Mouse (Mus musculus) ES-E14 (cell line): ENCODE data around the gene Pla2r1. TPM values are rescaled to one million over a fixed set of nuclear protein-coding genes. Genes with fewer than 3 reads are reported as not detected.
A peak's percentile ranks its signal among the peaks of the same experiment; 100 is the strongest.

Experiments used
- DNase-seq: peaks from one replicate; pipeline ENCODE4 v3.0.0-alpha.2; 2013; ENCODE audit warnings: low read depth, low spot score
- H3K27ac ChIP-seq: 2 replicates; pipeline ENCODE4 v1.5.1; 2012; ENCODE audit warnings: low read depth, mild to moderate bottlenecking, low read length, moderate library complexity, mixed read lengths; ENCODE audit not compliant: poor library complexity, insufficient read depth, severe bottlenecking
- H3K36me3 ChIP-seq: 2 replicates; pipeline ENCODE4 v1.6.1; 2012; ENCODE audit warnings: mild to moderate bottlenecking, low read length, moderate library complexity, mixed read lengths; ENCODE audit not compliant: control insufficient read depth, poor library complexity, insufficient read depth, severe bottlenecking
- H3K4me1 ChIP-seq, 2 experiments: fragments of 150-350 bp in 1 of 2; sonication (generic) in 1 of 2; 2 replicates each; pipeline ENCODE4 v1.6.1; 2012; ENCODE audit warnings: low read length in 2 of 2, mild to moderate bottlenecking in 1 of 2, mixed read lengths in 1 of 2; ENCODE audit not compliant: control insufficient read depth in 2 of 2, insufficient read depth in 2 of 2, poor library complexity in 1 of 2
- H3K4me3 ChIP-seq, 2 experiments: fragments of 150-350 bp in 1 of 2; sonication (generic) in 1 of 2; 2 replicates each; pipeline ENCODE4 v1.5.1; 2012; ENCODE audit warnings: low read length in 2 of 2, low read depth in 1 of 2, mild to moderate bottlenecking in 1 of 2, mixed read lengths in 1 of 2; ENCODE audit not compliant: insufficient read depth in 1 of 2, poor library complexity in 1 of 2, severe bottlenecking in 1 of 2
- H3K9ac ChIP-seq: 2 replicates; pipeline ENCODE4 v1.6.1; 2012; ENCODE audit warnings: low read depth, mild to moderate bottlenecking, low read length, mixed read lengths; ENCODE audit not compliant: poor library complexity, insufficient read depth, severe bottlenecking
- H3K9me3 ChIP-seq: fragments of 150-350 bp; sonication (generic); 2 replicates; pipeline ENCODE4 v1.6.1; 2012; ENCODE audit warnings: low read depth, mild to moderate bottlenecking, low read length; ENCODE audit not compliant: control insufficient read depth, insufficient read depth
- CHD2 ChIP-seq: IDR thresholded peaks from 2 replicates; pipeline ENCODE4 v1.6.1; 2014; ENCODE audit warnings: mild to moderate bottlenecking, low read depth, low read length, inconsistent platforms
- HCFC1 ChIP-seq: IDR thresholded peaks from 2 replicates; pipeline ENCODE4 v1.6.1; 2012; ENCODE audit warnings: low read length, inconsistent platforms, borderline replicate concordance; ENCODE audit not compliant: insufficient read depth
- MAFK ChIP-seq: IDR thresholded peaks from 2 replicates; pipeline ENCODE4 v1.6.1; 2014; ENCODE audit warnings: mild to moderate bottlenecking, low read depth, low read length, inconsistent platforms; ENCODE audit not compliant: insufficient read depth
- ZC3H11A ChIP-seq: IDR thresholded peaks from 2 replicates; pipeline ENCODE4 v1.6.1; 2012; ENCODE audit warnings: low read depth, mild to moderate bottlenecking, inconsistent platforms, low read length, borderline replicate concordance
- ZNF384 ChIP-seq: IDR thresholded peaks from 2 replicates; pipeline ENCODE4 v1.6.1; 2012; ENCODE audit warnings: low read depth, low read length, inconsistent platforms
- in situ Hi-C, 2 experiments: fragments of 600-800 bp; cut with MboI; formaldehyde crosslinking; loops; one replicate each; pipeline ENCODE4 v1.15.1; 2025; ENCODE audit warnings: low sequenced_read_pairs in 2 of 2, inconsistent platforms in 1 of 2; ENCODE audit not compliant: unreplicated experiment in 2 of 2
- total RNA-seq: library from RNA; depleted of rRNA; stranded (reverse); fragments of 300-350 nt; gene quantifications from 2 replicates; pipeline ENCODE4 v1.2.3, GENCODE M21; 2012

Pla2r1 gene
- total RNA-seq, 1 experiment, result 0.89 TPM

- no peak for DNase-seq
- TF ChIP-seq CHD2 (no peak), ZNF384 (no peak), MAFK (no peak), HCFC1 (no peak), ZC3H11A (no peak)
- in situ Hi-C loops, result loop anchor here in 1 of 2 experiments (25.0 kb wide), 1 partner anchor 900 kb away; no protein-coding TSS in a partner anchor
- Histone ChIP-seq H3K36me3 (no peaks in the 10 kb centered on the region), H3K4me3 (no peak overlapping the region), H3K9ac (no peak overlapping the region), H3K27ac (no peak overlapping the region), H3K4me1 (no peaks in the 10 kb centered on the region), H3K9me3 (no peaks in the 10 kb centered on the region)
Measured at GRCm38 (mm10) chr2:60436802-60437201, 116.3 kb downstream of the Pla2r1 start.

GRCm38 (mm10) chr2:60430315-60431021 lies 122.6 kb downstream of the Pla2r1 start:
- Histone ChIP-seq H3K9ac (no peak overlapping the region), H3K36me3 (no peaks in the 10 kb centered on the region), H3K27ac (no peak overlapping the region), H3K4me1 (no peaks in the 10 kb centered on the region; a peak in 1 of 4 replicates), H3K4me3 (no peak overlapping the region), H3K9me3 (no peaks in the 10 kb centered on the region)
- in situ Hi-C loops, result loop anchor here in 1 of 2 experiments (25.0 kb wide), 1 partner anchor 893 kb away; no protein-coding TSS in a partner anchor
- no peak for DNase-seq
- TF ChIP-seq CHD2 (no peak), HCFC1 (no peak), ZNF384 (no peak), ZC3H11A (no peak), MAFK (no peak)

- no peak overlapping the region for H3K4me3 ChIP-seq
- H3K36me3 ChIP-seq, result no peaks in the 10 kb centered on the region
- no peak overlapping the region for H3K9ac ChIP-seq
- in situ Hi-C loops, result no loop called here
- H3K27ac ChIP-seq, result no peak overlapping the region
- DNase-seq, result peak; percentile 85
- peaks cover 0 to 2% of the 10 kb centered on the region in 2 experiments; a peak in 1 of 4 replicates for H3K4me1 ChIP-seq
- no peak for TF ChIP-seq ZNF384
- TF ChIP-seq ZC3H11A, result peak; percentile 90
- TF ChIP-seq MAFK, result no peak
- no peak for TF ChIP-seq CHD2
- TF ChIP-seq HCFC1, result no peak
- H3K9me3 ChIP-seq, result no peaks in the 10 kb centered on the region
Measured at GRCm38 (mm10) chr2:60418075-60418474, 135.0 kb downstream of the Pla2r1 start.

- Histone ChIP-seq H3K9me3 (no peaks in the 10 kb centered on the region), H3K9ac (no peak overlapping the region), H3K27ac (no peak overlapping the region), H3K4me3 (peak overlapping the region in 1 of 2 experiments; percentile 47; a peak in 2 of 4 replicates), H3K4me1 (peaks cover 7 to 10% of the 10 kb centered on the region in 2 experiments; a peak in 2 of 4 replicates), H3K36me3 (no peaks in the 10 kb centered on the region)
- DNase-seq, result peak; percentile 83
- TF ChIP-seq MAFK (no peak), ZNF384 (no peak), CHD2 (no peak), ZC3H11A (no peak), HCFC1 (no peak)
- in situ Hi-C loops, result no loop called here
Measured at GRCm38 (mm10) chr2:60414334-60414733, 138.8 kb downstream of the Pla2r1 start.
